Mouse (Mus musculus) 3134 (cell line): ENCODE results near the gene Cemip.

ENCODE experiments used
- DNase-seq: peaks from one replicate; pipeline ENCODE4 v3.0.0-alpha.2; 2011; ENCODE audit warnings: low spot score; ENCODE audit not compliant: insufficient read length; ENCODE audit errors: extremely low read depth

Cemip gene

GRCm38 (mm10) chr7:84098098-84098497 is 11.8 kb upstream of the Cemip start:
- no peak for DNase-seq

GRCm38 (mm10) chr7:84096501-84096900 is 10.2 kb upstream of the Cemip start:
- no peak for DNase-seq

- DNase-seq = no peak
These were observed 4.5 kb upstream of the Cemip start for GRCm38 (mm10) chr7:84090793-84091192.

GRCm38 (mm10) chr7:84089777-84090176 is 3.5 kb upstream of the Cemip start:
- DNase-seq = no peak

GRCm38 (mm10) chr7:84088971-84089370 is 2.7 kb upstream of the Cemip start:
- peak; percentile 48 for DNase-seq

- peak; percentile 45 for DNase-seq
These were observed 1.9 kb upstream of the Cemip start for GRCm38 (mm10) chr7:84088191-84088590.

- no peak for DNase-seq
These were observed 1.0 kb downstream of the Cemip start for GRCm38 (mm10) chr7:84085049-84085945.

- DNase-seq = no peak
These were observed 8.9 kb downstream of the Cemip start for GRCm38 (mm10) chr7:84077257-84078013.

GRCm38 (mm10) chr7:84074266-84074665 is 12.0 kb downstream of the Cemip start:
- no peak for DNase-seq

- no peak for DNase-seq
These were observed 12.4 kb downstream of the Cemip start for GRCm38 (mm10) chr7:84073856-84074255.

GRCm38 (mm10) chr7:84068931-84069330 is 17.4 kb downstream of the Cemip start:
- DNase-seq = no peak

GRCm38 (mm10) chr7:84059799-84060198 is 26.5 kb downstream of the Cemip start:
- DNase-seq = no peak

- DNase-seq = no peak
These were observed 30.2 kb downstream of the Cemip start for GRCm38 (mm10) chr7:84055961-84056629.

- no peak for DNase-seq
These were observed 32.4 kb downstream of the Cemip start for GRCm38 (mm10) chr7:84053856-84054255.

- DNase-seq = no peak
These were observed 34.9 kb downstream of the Cemip start for GRCm38 (mm10) chr7:84051423-84051822.

- no peak for DNase-seq
These were observed 40.8 kb downstream of the Cemip start for GRCm38 (mm10) chr7:84045546-84045945.

GRCm38 (mm10) chr7:84044581-84045290 is 41.6 kb downstream of the Cemip start:
- no peak for DNase-seq

- DNase-seq = no peak
These were observed 43.6 kb downstream of the Cemip start for GRCm38 (mm10) chr7:84042726-84043125.

GRCm38 (mm10) chr7:84039856-84040522 is 46.3 kb downstream of the Cemip start:
- DNase-seq = no peak

- DNase-seq = no peak
These were observed 47.7 kb downstream of the Cemip start for GRCm38 (mm10) chr7:84038642-84039041.
